Mouse (Mus musculus) kidney, embryonic 15.5 days (tissue): Measurements from ENCODE around the gene Fbrs. TPM values are rescaled to one million over a fixed set of nuclear protein-coding genes. Genes with fewer than 3 reads are reported as not detected.
"Not testable (repeated sequence)": the region's sequence is repeated elsewhere in the genome, so short reads cannot be mapped to it uniquely, and the experiment has no call there.

ENCODE experiments used
- ATAC-seq: fragments of 200-750 bp; cut with Nextera tagmentation; replicated peaks from 2 replicates; pipeline ENCODE4 v1.8.0; 2017; ENCODE audit warnings: moderate TSS enrichment; ENCODE audit not compliant: low FRiP score
- H3K27ac ChIP-seq: fragments of 300-500 bp; sonication (generic); 2 replicates; pipeline ENCODE4 v1.5.1; 2015; ENCODE audit warnings: mild to moderate bottlenecking, inconsistent platforms
- H3K27me3 ChIP-seq: fragments of 300-500 bp; sonication (generic); 2 replicates; pipeline ENCODE4 v1.6.1; 2015; ENCODE audit warnings: inconsistent platforms
- H3K36me3 ChIP-seq: fragments of 300-500 bp; sonication (generic); 2 replicates; pipeline ENCODE4 v1.6.1; 2015; ENCODE audit warnings: inconsistent platforms
- H3K4me1 ChIP-seq: fragments of 300-500 bp; sonication (generic); 2 replicates; pipeline ENCODE4 v1.6.1; 2015; ENCODE audit warnings: inconsistent platforms
- H3K4me2 ChIP-seq: fragments of 300-500 bp; sonication (generic); 2 replicates; pipeline ENCODE4 v1.6.1; 2015; ENCODE audit warnings: moderate library complexity, mild to moderate bottlenecking, inconsistent platforms
- H3K4me3 ChIP-seq: fragments of 300-500 bp; sonication (generic); replicated peaks from 2 replicates; pipeline ENCODE4 v1.5.1; 2015; ENCODE audit warnings: mild to moderate bottlenecking, inconsistent platforms
- H3K9ac ChIP-seq: fragments of 300-500 bp; sonication (generic); 2 replicates; pipeline ENCODE4 v1.6.1; 2015; ENCODE audit warnings: mild to moderate bottlenecking, inconsistent platforms
- H3K9me3 ChIP-seq: fragments of 300-500 bp; sonication (generic); replicated peaks from 2 replicates; pipeline ENCODE4 v1.6.1; 2016; ENCODE audit warnings: inconsistent platforms
- WGBS: fragments of 180-500 bp; shearing (Covaris S2); methylation state at CpG from one replicate; pipeline ENCODE4 v1.1.7; 2015; ENCODE audit warnings: mixed read lengths; 5-methylcytosine and 5-hydroxymethylcytosine counted together
- polyA plus RNA-seq: library from polyadenylated mRNA; unstranded; fragments of >200 nt; fragmentation: Nextera tagmentation; extraction: Ambion mirVana; gene quantifications from 2 replicates; pipeline ENCODE4 v1.2.1, GENCODE M21; 2015

Gene Fbrs
- polyA plus RNA-seq, result 10.2 and 11.9 TPM in 2 replicates

- under 1% methylated on average over 62 of the region's 62 CpGs for WGBS
- ATAC-seq, result peak; percentile 85
- peak within 1 kb of the TSS; percentile 63 for H3K4me3 ChIP-seq
- peak within 1 kb of the TSS; percentile 75 for H3K4me2 ChIP-seq
- H3K27ac ChIP-seq, result peak within 1 kb of the TSS; percentile 99
- H3K27me3 ChIP-seq, result no peaks in the 10 kb centered on the region
- H3K36me3 ChIP-seq, result peaks cover 64% of the 10 kb centered on the region
- H3K4me1 ChIP-seq, result peaks cover 29% of the 10 kb centered on the region
- peak within 1 kb of the TSS; percentile 95 for H3K9ac ChIP-seq
- no peaks in the 10 kb centered on the region for H3K9me3 ChIP-seq
Observed at GRCm38 (mm10) chr7:127478635-127479317, at the start of gene Fbrs. Fbrs (plus strand) TSS chr7:127479199.

- H3K36me3 ChIP-seq, result no peaks in the 10 kb centered on the region
- ATAC-seq, result no peak
- 0 out of 2 replicates have a peak, but pooled peaks cover 6% of the 10 kb centered on the region for H3K27me3 ChIP-seq
- H3K9ac ChIP-seq, result no peak overlapping the region
- 88% methylated on average over 4 of the region's 4 CpGs for WGBS
- no peak overlapping the region for H3K4me3 ChIP-seq
- H3K4me1 ChIP-seq, result no peaks in the 10 kb centered on the region
- no peak overlapping the region for H3K4me2 ChIP-seq
- no peak overlapping the region for H3K27ac ChIP-seq
- H3K9me3 ChIP-seq, result peaks cover 10% of the 10 kb centered on the region
Observed at GRCm38 (mm10) chr7:127435206-127435605, 43.8 kb upstream of the Fbrs start.

DNA sequence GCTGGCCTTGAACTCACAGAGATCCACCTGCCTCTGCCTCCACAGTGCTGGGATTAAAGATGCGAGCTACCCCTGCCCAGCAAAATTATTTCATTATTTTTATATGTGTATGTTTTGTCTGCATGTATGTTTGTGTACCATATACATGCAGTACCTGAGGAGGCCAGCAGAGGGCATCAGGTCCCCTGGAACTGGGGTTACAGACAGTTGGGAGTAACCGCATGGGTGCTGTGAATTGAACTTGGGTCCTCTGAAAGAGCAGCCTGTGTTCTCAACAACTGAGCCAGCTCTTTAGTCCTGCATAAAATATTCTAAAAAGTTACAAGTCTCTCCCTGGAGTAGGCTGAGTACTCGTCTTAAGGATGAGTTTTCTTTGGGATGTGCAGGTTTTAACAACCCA is 41.3 kb upstream of the Fbrs start:
- H3K4me2 ChIP-seq, result no peak overlapping the region
- H3K27ac ChIP-seq, result no peak overlapping the region
- 0 out of 2 replicates have a peak, but pooled peaks cover 2% of the 10 kb centered on the region for H3K27me3 ChIP-seq
- peaks cover 10% of the 10 kb centered on the region for H3K9me3 ChIP-seq
- H3K9ac ChIP-seq, result no peak overlapping the region
- no peak overlapping the region for H3K4me3 ChIP-seq
- WGBS, result 88% methylated on average over 3 of the region's 3 CpGs
- no peaks in the 10 kb centered on the region for H3K4me1 ChIP-seq
- ATAC-seq, result no peak
- peaks cover 14% of the 10 kb centered on the region for H3K36me3 ChIP-seq

- Histone ChIP-seq H3K4me1 (peaks cover 7% of the 10 kb centered on the region), H3K27me3 (no peaks in the 10 kb centered on the region)
- 91% methylated on average over 20 of the region's 20 CpGs for WGBS
Observed at GRCm38 (mm10) chr7:127443976-127444375, 35.0 kb upstream of the Fbrs start.

GRCm38 (mm10) chr7:127448521-127449300 is 30.3 kb upstream of the Fbrs start, which contains the start of gene Zfp689:
Zfp689 (minus strand) TSS chr7:127449158.
- no peaks in the 10 kb centered on the region for H3K9me3 ChIP-seq
- H3K27me3 ChIP-seq, result no peaks in the 10 kb centered on the region
- peak within 1 kb of the TSS; percentile 77 for H3K4me3 ChIP-seq
- H3K4me2 ChIP-seq, result peak within 1 kb of the TSS; percentile 77
- H3K9ac ChIP-seq, result peak within 1 kb of the TSS; percentile 91
- ATAC-seq, result peak; percentile 91
- WGBS, result under 1% methylated on average over 54 of the region's 54 CpGs
- H3K4me1 ChIP-seq, result peaks cover 44% of the 10 kb centered on the region
- H3K27ac ChIP-seq, result peak within 1 kb of the TSS; percentile 94
- H3K36me3 ChIP-seq, result peaks cover 51% of the 10 kb centered on the region

More at GRCm38 (mm10) chr7:127443976-127444375, 35.0 kb upstream of the Fbrs start:
- Histone ChIP-seq H3K4me3 (no peak overlapping the region), H3K27ac (no peak overlapping the region), H3K9me3 (no peaks in the 10 kb centered on the region), H3K9ac (no peak overlapping the region), H3K4me2 (no peak overlapping the region), H3K36me3 (peaks cover 54% of the 10 kb centered on the region)
- no peak for ATAC-seq

GRCm38 (mm10) chr7:127449966-127450365 is 29.0 kb upstream of the Fbrs start:
- Histone ChIP-seq H3K4me2 (peak overlapping the region; percentile 77), H3K4me3 (peak overlapping the region; percentile 77), H3K4me1 (peaks cover 44% of the 10 kb centered on the region), H3K9ac (peak overlapping the region; percentile 55), H3K9me3 (no peaks in the 10 kb centered on the region), H3K36me3 (peaks cover 44% of the 10 kb centered on the region), H3K27ac (peak overlapping the region; percentile 71; the same call in 1 of the 2 replicates), H3K27me3 (no peaks in the 10 kb centered on the region)
- WGBS, result 73% methylated on average over 7 of the region's 7 CpGs
- ATAC-seq, result no peak

DNA sequence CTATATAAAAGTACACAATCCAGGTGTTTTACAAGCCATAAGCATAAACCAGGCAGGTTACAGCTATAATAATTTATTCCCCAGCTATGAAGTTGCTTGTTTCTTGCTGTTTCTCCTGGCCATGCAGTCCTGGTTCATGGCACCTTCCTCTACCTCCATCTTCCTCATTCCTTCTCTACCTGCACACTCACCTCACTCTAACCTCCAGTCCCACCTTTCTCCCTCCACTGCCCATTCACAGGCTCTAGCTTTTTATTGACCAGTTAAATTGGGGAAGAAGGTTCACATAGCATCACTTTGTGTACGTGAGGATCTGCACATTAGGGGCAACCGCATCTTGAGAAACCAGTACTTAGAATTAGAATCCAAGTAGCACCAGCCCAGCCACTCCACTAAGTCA is 25.9 kb upstream of the Fbrs start:
- 92% methylated on average over 2 of the region's 2 CpGs for WGBS

GRCm38 (mm10) chr7:127454905-127455304 is 24.1 kb upstream of the Fbrs start:
- Histone ChIP-seq H3K9ac (no peak overlapping the region), H3K4me2 (no peak overlapping the region)
- WGBS, result 88% methylated on average over 7 of the region's 7 CpGs

More for the DNA sequence above, 25.9 kb upstream of the Fbrs start:
- H3K4me2 ChIP-seq, result no peak overlapping the region
- no peak overlapping the region for H3K27ac ChIP-seq
- no peak overlapping the region for H3K4me3 ChIP-seq
- no peaks in the 10 kb centered on the region for H3K27me3 ChIP-seq
- ATAC-seq, result no peak
- H3K9ac ChIP-seq, result no peak overlapping the region
- H3K9me3 ChIP-seq, result peaks cover 9% of the 10 kb centered on the region; the same call in 1 of the 2 replicates
- H3K36me3 ChIP-seq, result peaks cover 52% of the 10 kb centered on the region
- peaks cover 38% of the 10 kb centered on the region for H3K4me1 ChIP-seq

GRCm38 (mm10) chr7:127458371-127459122 is 20.5 kb upstream of the Fbrs start:
- 83% methylated on average over 3 of the region's 3 CpGs for WGBS
- not testable (repeated sequence) for H3K4me3 ChIP-seq, ATAC-seq, H3K4me1 ChIP-seq, H3K4me2 ChIP-seq, H3K9me3 ChIP-seq, H3K27me3 ChIP-seq, H3K27ac ChIP-seq, H3K9ac ChIP-seq
- H3K36me3 ChIP-seq, result peaks cover 76% of the 10 kb centered on the region

More at GRCm38 (mm10) chr7:127454905-127455304, 24.1 kb upstream of the Fbrs start:
- H3K27ac ChIP-seq, result no peak overlapping the region
- no peak overlapping the region for H3K4me3 ChIP-seq
- peaks cover 31% of the 10 kb centered on the region for H3K4me1 ChIP-seq
- H3K9me3 ChIP-seq, result peaks cover 9% of the 10 kb centered on the region; the same call in 1 of the 2 replicates
- no peaks in the 10 kb centered on the region for H3K27me3 ChIP-seq
- ATAC-seq, result no peak
- peaks cover 63% of the 10 kb centered on the region for H3K36me3 ChIP-seq

- not testable (repeated sequence) for H3K27me3 ChIP-seq, H3K4me2 ChIP-seq, H3K9ac ChIP-seq, H3K9me3 ChIP-seq, ATAC-seq, H3K4me1 ChIP-seq, H3K4me3 ChIP-seq, H3K27ac ChIP-seq
- 96% methylated on average over 8 of the region's 8 CpGs for WGBS
- H3K36me3 ChIP-seq, result peaks cover 82% of the 10 kb centered on the region
Observed at GRCm38 (mm10) chr7:127459311-127459710, 19.7 kb upstream of the Fbrs start, which contains the start of gene Prr14. Prr14 (plus strand) TSS chr7:127459611.

DNA sequence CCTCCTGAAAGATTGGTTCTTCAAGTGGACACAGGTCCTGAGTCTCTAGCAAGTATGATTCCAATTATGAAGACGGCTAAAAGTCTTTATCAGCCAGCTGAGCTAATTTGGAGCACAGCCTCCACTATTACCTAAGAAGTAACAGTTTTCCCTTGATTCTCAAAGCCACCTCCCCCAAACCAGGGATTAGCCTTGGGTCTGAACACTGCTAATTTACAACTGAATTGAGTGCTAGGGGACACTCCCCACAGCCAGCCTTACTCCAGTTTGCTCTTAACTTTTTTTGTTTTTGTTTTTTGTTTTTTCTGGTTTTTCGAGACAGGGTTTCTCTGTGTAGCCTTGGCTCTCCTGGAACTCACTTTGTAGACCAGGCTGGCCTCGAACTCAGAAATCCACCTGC is 13.8 kb upstream of the Fbrs start:
- Histone ChIP-seq H3K36me3 (peaks cover 76% of the 10 kb centered on the region), H3K27me3 (no peaks in the 10 kb centered on the region), H3K4me2 (no peak overlapping the region), H3K4me3 (no peak overlapping the region), H3K4me1 (peaks cover 10% of the 10 kb centered on the region; the same call in 1 of the 2 replicates), H3K9me3 (0 out of 2 replicates have a peak, but pooled peaks cover 3% of the 10 kb centered on the region), H3K27ac (no peak overlapping the region), H3K9ac (no peak overlapping the region)
- ATAC-seq, result no peak
- WGBS, result 92% methylated on average over 3 of the region's 3 CpGs
